Mouse (Mus musculus): Measurements from ENCODE around the gene Cadps2. TPM values are rescaled to one million over a fixed set of nuclear protein-coding genes. Genes with fewer than 3 reads are reported as not detected.

The Cadps2 gene
- 10.5 and 11.0 TPM in 2 replicates for polyA plus RNA-seq (2012; rRNA removed)

GRCm38 (mm10) chr6:23839009-23839811, at the start of gene Cadps2:
Gene Cadps2, minus strand, starts transcription at chr6:23839421.

GRCm38 (mm10) chr6:23655036-23655435, 184.2 kb downstream of the Cadps2 start, which contains the start of gene Rnf148:
Gene Rnf148, minus strand, starts transcription at chr6:23655136.

GRCm38 (mm10) chr6:23650205-23650604, 189.0 kb downstream of the Cadps2 start, which contains the start of gene Rnf133:
Gene Rnf133, minus strand, starts transcription at chr6:23650305.

GRCm38 (mm10) chr6:23248313-23249052, 590.7 kb downstream of the Cadps2 start, which contains the start of gene Fezf1:
Gene Fezf1, minus strand, starts transcription at chr6:23248362.

Other genes starting within 250 kb of the Cadps2 start
- gene Rnf133, start 189.1 kb downstream of the Cadps2 start, polyA plus RNA-seq (2012; rRNA removed), result not detected in 2 replicates
- 0.09 TPM in 1 of 2 replicates, not detected in the other for gene Rnf148, start 184.3 kb downstream of the Cadps2 start, polyA plus RNA-seq (2012; rRNA removed)
- gene Tas2r118, start 130.6 kb upstream of the Cadps2 start, polyA plus RNA-seq (2012; rRNA removed), result not detected in 2 replicates